Mouse (Mus musculus) gonadal fat pad, adult 2 months (tissue): Measurements from ENCODE around the gene Prph2. TPM values are rescaled to one million over a fixed set of nuclear protein-coding genes. Genes with fewer than 3 reads are reported as not detected.

Experiments used
- DNase-seq: peaks from one replicate; pipeline ENCODE4 v3.0.0-alpha.2; 2012; ENCODE audit warnings: low read depth
- polyA plus RNA-seq: library from polyadenylated mRNA; depleted of rRNA; stranded (reverse); fragments of >200 nt; gene quantifications from 2 replicates; pipeline ENCODE4 v1.2.3, GENCODE M21; 2012

Prph2 gene
- polyA plus RNA-seq, 1 experiment, result not detected

DNA sequence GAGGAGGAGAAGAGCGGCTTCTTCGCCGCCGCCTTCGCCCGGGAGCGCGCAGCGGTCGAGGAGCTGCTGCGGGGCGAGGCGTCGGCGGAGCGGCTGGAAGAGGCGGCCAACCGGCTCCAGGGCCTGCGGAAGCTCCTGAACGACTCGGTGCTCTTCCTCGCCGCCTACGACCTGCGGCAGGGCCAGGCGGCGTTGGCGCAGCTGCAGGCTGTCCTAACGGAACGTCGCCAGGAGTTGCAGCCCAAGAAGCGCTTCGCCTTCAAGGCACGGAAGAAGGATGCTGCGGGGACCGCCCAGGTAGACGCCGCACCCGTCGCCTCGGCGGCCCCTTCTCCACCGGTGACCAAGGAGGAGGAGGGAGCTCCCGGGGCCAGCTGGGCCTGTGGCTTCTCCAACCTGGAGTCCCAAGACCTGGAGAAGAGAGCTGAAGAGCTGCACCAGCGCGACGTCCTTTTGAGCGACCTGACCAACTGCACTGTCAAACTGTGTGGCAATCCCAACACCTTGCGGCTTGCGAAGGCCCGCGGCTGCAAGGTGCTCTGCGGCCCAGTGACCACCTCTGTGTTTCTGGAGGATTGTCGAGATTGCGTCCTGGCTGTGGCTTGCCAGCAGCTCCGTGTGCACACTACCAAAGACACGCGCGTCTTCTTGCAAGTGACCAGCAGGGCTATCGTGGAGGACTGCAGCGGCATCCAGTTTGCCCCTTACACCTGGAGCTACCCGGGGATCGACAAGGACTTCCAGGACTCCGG lies 19.2 kb upstream of the Prph2 start:
- DNase-seq, result no peak

DNA sequence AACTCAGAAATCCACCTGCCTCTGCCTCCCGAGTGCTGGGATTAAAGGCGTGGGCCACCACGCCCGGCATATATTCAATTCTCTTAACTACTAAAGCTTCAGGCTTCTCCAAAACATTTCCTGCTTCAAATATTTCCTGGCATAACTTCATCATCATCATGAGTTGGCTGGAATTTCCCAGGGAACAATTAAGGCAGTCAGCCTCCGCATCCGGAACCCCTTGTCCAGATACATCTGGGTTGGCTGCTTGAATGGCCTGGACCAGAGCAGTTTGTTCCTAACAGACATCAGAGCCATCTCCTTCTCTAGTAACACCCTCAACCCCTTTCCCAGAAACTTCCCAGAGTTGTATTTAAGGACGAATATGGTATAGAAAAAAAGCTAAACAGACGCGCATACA lies 14.8 kb upstream of the Prph2 start:
- no peak for DNase-seq

GRCm38 (mm10) chr17:46897221-46897950 lies 12.9 kb upstream of the Prph2 start:
- no peak for DNase-seq

GRCm38 (mm10) chr17:46900941-46901340 lies 9.3 kb upstream of the Prph2 start:
- no peak for DNase-seq

GRCm38 (mm10) chr17:46903876-46904490 lies 6.3 kb upstream of the Prph2 start:
- DNase-seq, result no peak

DNA sequence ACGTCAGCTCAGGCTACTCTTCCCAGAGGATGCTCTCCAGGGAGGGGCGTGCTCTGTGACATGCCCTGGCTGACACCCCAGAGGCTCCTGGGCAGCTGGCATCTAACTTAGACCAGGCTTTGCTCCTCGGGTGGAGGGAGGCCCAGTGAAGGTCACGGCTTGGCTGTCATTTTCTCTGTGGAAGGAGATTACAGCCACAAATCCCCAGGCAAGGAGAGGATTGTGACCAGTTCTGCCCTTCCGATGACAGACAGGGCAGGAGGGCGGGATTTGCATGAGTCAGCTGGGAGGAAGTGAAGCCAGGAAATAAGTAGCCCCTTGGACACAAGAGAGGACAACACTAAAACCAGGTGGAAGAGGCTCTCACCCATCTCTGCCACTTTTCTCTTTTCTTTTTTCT lies 2.1 kb downstream of the Prph2 start:
- DNase-seq, result no peak

DNA sequence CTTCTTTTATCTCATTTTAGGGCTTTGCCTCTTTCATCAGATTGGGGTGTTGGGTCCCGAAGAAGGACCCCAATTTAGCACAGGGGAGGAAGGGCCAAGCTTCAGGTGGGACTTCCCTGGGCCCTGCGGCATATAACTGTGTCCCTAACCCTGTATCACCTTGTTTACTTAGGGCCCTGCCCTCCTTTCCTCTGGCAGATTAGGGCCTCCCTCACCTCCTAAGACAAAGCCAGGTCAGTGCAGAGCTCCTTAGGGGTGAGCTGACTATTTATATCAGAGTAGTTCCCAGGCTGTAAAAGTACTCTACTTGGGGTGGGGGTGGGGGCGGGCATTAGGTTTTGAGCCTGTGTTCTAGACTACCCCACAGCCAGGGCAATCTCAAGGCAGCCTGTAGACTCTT lies 4.9 kb downstream of the Prph2 start:
- DNase-seq, result no peak

DNA sequence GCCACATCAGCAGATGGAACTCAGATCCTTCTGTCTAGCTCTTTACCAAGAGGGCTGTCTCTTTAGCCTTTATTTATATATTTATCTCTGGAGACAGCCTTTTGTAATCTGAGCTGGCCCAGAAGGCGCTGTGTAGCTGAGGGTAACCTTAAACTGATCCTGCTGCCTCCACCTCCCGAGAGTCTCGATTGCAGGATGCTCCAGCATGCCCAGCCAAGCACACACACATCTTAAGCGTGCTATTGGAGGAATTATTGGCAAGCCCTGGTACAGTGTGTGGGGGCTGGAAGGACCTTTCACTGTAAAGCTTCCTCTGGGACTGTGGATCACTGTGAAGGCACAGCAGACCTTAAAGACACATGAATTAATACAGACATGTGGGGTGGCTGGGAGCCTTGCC lies 8.7 kb downstream of the Prph2 start:
- DNase-seq, result no peak

DNA sequence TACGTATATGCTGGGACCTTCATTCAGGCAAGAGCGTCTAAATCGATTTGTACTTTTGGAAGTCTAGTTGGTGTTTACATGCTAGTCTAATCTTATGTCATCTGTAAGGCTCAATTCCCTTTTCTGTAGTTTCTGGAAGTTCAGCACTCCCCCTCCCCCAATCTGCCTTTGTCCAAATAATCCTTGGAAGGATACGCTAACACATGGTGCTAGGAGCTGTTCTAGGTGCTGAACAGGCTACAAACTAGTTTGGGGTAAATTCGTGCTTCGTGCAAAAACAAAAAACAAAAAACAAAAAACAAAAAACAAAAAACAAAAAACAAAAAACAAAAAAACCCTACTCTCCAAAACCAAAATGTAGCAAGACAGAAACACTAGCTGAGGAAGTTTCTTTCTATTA lies 10.6 kb downstream of the Prph2 start:
- no peak for DNase-seq

DNA sequence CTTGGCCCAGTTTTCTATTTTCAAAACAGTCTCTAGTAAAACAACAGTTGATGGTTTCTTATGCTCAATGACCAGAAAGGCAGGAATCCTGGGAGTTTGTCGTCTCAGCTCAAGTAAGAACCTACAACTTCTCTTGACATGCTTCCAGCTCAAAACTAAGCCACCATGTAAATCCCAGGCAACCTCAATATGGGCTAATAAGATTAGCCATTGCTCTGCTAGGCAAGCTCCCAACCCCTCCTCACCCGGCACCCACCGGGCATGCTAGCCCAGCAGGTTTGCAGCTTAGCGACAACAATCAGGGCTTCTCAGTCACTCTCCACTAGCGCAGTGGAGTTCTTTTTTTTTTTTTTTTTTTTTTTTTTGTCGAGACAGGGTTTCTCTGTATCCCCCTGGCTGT lies 15.9 kb downstream of the Prph2 start:
- no peak for DNase-seq

GRCm38 (mm10) chr17:46926941-46927340 lies 16.7 kb downstream of the Prph2 start:
- DNase-seq, result no peak

- no peak for DNase-seq
Observed at GRCm38 (mm10) chr17:46927781-46928180, 17.5 kb downstream of the Prph2 start.

DNA sequence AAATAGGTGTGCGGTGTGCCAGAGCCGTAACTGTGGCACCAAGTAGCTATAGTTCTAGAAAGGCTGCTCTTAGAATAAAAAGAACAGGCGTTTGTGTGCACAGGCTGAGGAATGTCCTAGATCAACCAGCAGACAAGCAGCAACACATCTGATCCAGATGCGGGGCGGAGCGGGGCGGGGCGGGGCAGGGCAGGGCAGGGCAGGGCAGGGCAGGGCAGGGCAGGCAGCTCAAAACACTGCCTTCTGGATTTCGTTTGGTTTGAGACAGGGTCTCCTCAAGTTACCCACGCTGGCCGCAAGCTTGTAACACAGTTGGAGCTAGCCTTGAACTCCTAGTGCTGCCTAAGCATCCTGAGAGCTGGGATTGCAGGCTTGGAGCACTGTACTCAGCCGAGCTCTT lies 19.0 kb downstream of the Prph2 start:
- DNase-seq, result no peak

DNA sequence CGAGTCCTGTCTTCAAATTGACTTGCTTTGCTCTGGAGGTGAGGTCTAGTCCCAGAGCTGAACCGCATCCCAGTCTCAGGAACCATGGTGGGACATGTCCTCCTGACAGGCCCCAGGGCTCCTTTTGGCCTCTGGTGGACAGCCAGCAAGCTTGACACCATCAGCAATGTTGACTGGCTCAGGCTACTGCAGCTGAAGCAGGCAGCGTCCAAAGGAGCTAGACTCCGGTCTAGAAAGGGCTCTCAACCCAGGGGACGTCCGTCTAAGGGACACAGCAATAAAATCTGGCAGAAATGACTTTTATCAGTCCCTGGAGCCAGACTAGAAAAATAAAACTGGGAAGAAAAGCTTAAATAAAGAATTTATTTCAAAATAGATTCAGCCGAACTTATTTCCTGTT lies 19.6 kb downstream of the Prph2 start:
- DNase-seq, result no peak

DNA sequence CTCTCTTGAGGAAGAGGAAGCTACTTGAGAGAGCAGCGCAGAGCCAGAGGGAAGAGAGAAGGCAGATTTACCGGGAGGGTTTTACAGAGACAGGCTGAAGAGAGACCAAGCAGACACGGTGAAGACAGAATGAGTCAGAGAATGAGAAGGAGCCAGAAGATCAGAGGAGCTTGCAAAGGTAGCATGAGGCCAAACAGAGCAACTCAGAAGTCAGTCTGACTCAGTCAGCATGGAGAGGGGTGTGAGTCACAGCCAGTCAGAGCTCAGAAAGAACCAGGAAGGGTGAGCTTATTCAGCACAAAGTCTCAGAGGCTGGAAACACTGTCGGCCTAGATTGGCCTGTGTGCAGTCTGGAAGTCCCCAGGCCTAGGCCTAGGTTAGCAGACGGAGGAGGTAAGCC lies 22.7 kb downstream of the Prph2 start:
- DNase-seq, result no peak

GRCm38 (mm10) chr17:46933557-46934348 lies 23.5 kb downstream of the Prph2 start:
- DNase-seq, result no peak

- DNase-seq, result no peak
Observed at GRCm38 (mm10) chr17:46940461-46940860, 30.2 kb downstream of the Prph2 start.

GRCm38 (mm10) chr17:46942421-46942820 lies 32.2 kb downstream of the Prph2 start:
- no peak for DNase-seq

DNA sequence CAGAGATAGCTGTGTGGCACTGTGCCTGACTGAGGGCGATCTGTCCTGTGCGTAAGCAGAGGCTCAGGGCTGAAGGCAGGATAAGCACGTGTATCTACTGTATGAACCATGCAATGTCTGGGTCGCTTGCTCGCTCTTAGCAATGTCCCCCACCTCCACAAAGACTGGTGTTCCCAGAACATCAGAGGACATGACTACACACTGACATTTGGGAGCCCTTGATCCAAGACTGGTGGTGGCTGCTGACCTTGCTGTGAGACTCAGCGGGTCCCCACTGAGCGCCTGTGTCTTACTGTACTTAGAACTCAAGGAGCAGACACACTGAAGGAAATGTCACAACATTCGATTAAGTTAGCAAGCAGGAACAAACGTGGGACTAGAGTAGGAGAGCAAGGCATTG lies 36.0 kb downstream of the Prph2 start:
- DNase-seq, result no peak

GRCm38 (mm10) chr17:46958045-46958444 lies 47.8 kb downstream of the Prph2 start:
- DNase-seq, result no peak

GRCm38 (mm10) chr17:46960216-46960615 lies 50.0 kb downstream of the Prph2 start:
- no peak for DNase-seq

DNA sequence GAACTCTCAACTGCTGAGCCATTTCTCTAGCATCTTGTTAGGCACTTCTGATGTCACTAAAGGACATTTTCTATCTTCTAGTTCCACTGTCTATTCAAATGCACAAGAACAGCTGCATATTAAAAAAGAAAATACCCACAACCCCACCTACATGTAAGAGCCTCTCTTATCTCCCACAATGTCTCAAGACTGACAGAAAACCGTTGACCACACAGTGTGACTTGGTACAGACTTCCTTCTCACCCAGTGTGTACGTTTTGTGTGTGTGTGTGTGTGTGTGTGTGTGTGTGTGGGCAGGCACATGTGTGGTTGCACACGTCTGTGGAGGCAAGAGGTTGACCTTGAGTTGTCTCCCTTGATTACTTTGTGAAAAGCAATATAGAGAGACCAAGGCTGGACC lies 51.9 kb downstream of the Prph2 start:
- no peak for DNase-seq
